Mouse (Mus musculus): ENCODE measurements around the gene Gm853.

GRCm38 (mm10) chr4:130166061-130166460 lies 56.1 kb downstream of the Gm853 start:
- TF ChIP-seq CTCF (IDR thresholded peaks at IDR 0.05; ENCODE audit: insufficient read depth, low read depth, low read length) (no peak), POLR2A (IDR thresholded peaks at IDR 0.05; ENCODE audit: insufficient read depth, low read depth, low read length) (no peak)
